Mouse (Mus musculus): ENCODE measurements at regions not wholly inside any gene's neighbourhood (a gene's known extent, or its start where the extent isn't known, plus 50 kb on each side); places are given as distances from the start of the nearest gene placed in this dataset.

GRCm38 (mm10) chr1:130309746-130310145, 113.1 kb downstream of the Cd55b start:
- DNase-seq (ENCODE audit: low spot score in 2 of 2), result no peak

GRCm38 (mm10) chr1:130301828-130302386, 120.9 kb downstream of the Cd55b start:
- no peak for DNase-seq (ENCODE audit: low spot score in 2 of 2)

- no peak for DNase-seq (ENCODE audit: low spot score in 2 of 2)
Measured at GRCm38 (mm10) chr1:130300065-130300815, 122.6 kb downstream of the Cd55b start.

- no peak for DNase-seq (ENCODE audit: low spot score in 2 of 2)
Measured at GRCm38 (mm10) chr1:130299641-130300040, 123.2 kb downstream of the Cd55b start.

GRCm38 (mm10) chr1:130299069-130299468, 123.7 kb downstream of the Cd55b start:
- DNase-seq (ENCODE audit: low spot score in 2 of 2), result no peak

- no peak for DNase-seq (ENCODE audit: low spot score in 2 of 2)
Measured at GRCm38 (mm10) chr1:130298636-130299035, 124.2 kb downstream of the Cd55b start.

GRCm38 (mm10) chr1:130297471-130297870, 125.3 kb downstream of the Cd55b start:
- DNase-seq (ENCODE audit: low spot score in 2 of 2), result no peak

GRCm38 (mm10) chr1:130285882-130286281, 136.9 kb downstream of the Cd55b start:
- DNase-seq (ENCODE audit: low spot score in 2 of 2), result peak; percentile 9 to 17

- DNase-seq (ENCODE audit: low spot score in 2 of 2), result no peak
Measured at GRCm38 (mm10) chr1:130282153-130282552, 140.7 kb downstream of the Cd55b start.

GRCm38 (mm10) chr1:130279180-130279579, 143.6 kb downstream of the Cd55b start:
- DNase-seq (ENCODE audit: low spot score in 2 of 2), result no peak

GRCm38 (mm10) chr1:130278000-130278536, 144.7 kb downstream of the Cd55b start:
- no peak for DNase-seq (ENCODE audit: low spot score in 2 of 2)

- no peak for DNase-seq (ENCODE audit: low spot score in 2 of 2)
Measured at GRCm38 (mm10) chr1:130276885-130277284, 145.9 kb downstream of the Cd55b start.

- DNase-seq (ENCODE audit: low spot score in 2 of 2), result no peak
Measured at GRCm38 (mm10) chr1:130276005-130276404, 146.8 kb downstream of the Cd55b start.

- no peak for DNase-seq (ENCODE audit: low spot score in 2 of 2)
Measured at GRCm38 (mm10) chr1:130274470-130274869, 148.3 kb downstream of the Cd55b start.

- DNase-seq (ENCODE audit: low spot score in 2 of 2), result no peak
Measured at GRCm38 (mm10) chr1:130270457-130270856, 152.4 kb downstream of the Cd55b start.

Measured in left cerebral cortex, adult 18-20 months (tissue).